8 mouse cellular contexts compared by ENCODE assay signal in the genomic region with DNA sequence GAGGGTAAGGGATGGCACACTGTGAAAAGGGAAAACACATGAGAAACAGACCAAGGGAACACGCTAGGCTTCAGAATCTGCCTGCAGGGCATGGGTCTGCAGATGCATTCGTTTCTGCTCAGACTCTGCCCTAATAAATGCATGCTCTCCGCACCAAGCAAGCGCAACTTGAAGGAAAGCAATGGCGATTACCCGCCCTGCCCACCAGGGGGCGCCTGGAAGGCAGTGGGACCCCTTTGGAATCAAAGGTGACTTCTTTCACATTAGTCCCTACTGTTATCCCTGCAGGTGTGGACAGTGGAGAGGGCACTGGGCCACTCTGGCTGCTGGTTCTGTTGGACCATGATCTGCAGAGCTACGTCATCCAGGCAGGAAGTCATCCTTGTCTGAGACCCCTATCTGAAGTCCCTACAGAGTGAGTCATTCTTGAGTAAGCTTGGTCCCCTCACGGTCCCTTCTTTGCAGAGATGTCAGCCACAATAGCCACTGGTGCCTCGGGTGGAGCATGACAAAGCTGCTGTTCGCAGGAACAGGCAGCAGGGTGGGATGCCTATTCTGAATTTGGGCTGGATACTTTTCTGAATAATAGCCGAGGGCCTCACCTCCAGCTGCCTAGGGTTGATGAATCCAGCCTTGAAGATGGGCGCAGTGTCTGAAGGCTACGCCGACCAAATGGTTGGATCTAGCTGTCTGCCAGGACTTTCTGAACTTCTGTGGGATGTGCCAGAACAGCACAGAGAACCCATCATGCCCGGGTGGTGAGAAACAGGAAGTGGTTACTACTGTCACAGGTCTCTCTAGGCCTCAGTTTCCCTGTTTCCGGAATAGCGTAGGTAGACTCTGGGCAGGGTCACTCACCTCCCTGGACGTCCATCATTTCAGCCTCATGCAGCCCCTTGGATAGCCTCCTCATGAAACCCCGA. TPM values are rescaled to one million over a fixed set of nuclear protein-coding genes. Genes with fewer than 3 reads are reported as not detected.
DNase-seq lines count a peak whose midpoint lies in the region; ATAC-seq and TF ChIP-seq lines count a peak whose summit lies in the region.

No protein-coding gene starts in this region.

- H3K79me2 ChIP-seq in MEL (ENCODE audit: control insufficient read depth, insufficient read depth, low read length, poor library complexity) = no peaks in the 10 kb centered on the region

- H3K36me3 ChIP-seq in MEL (ENCODE audit: control insufficient read depth in 1 of 2, insufficient read depth in 2 of 2, low read length in 2 of 2) = no peaks in the 10 kb centered on the region
- no peaks in the 10 kb centered on the region for H3K36me3 ChIP-seq in hindbrain, postnatal 0 days (ENCODE audit: insufficient read depth, low read length)
- no peaks in the 10 kb centered on the region for H3K36me3 ChIP-seq in lung, embryonic 16.5 days (ENCODE audit: control insufficient read depth, insufficient read depth, low read length)
- H3K36me3 ChIP-seq in stomach, embryonic 16.5 days (ENCODE audit: control insufficient read depth, insufficient read depth, low read length) = no peaks in the 10 kb centered on the region

- no peak for TF ChIP-seq POLR2A in MEL (IDR thresholded peaks at IDR 0.05; ENCODE audit: control insufficient read depth in 1 of 2, insufficient read depth in 1 of 2, low read depth in 1 of 2, low read length in 2 of 2, poor library complexity in 1 of 2)

- H3K27me3 ChIP-seq in MEL (ENCODE audit: control insufficient read depth in 1 of 2, insufficient read depth in 2 of 2, low read length in 2 of 2) = no peaks in the 10 kb centered on the region
- no peaks in the 10 kb centered on the region for H3K27me3 ChIP-seq in hindbrain, postnatal 0 days (ENCODE audit: insufficient read depth, low read length)
- no peaks in the 10 kb centered on the region for H3K27me3 ChIP-seq in lung, embryonic 16.5 days (ENCODE audit: control insufficient read depth, insufficient read depth, low read depth, low read length)
- H3K27me3 ChIP-seq in stomach, embryonic 16.5 days (ENCODE audit: control insufficient read depth, insufficient read depth, low read length) = no peaks in the 10 kb centered on the region

- DNase-seq in layer of hippocampus, postnatal 10 days (ENCODE audit: low spot score in 2 of 2) = peak; percentile 61 to 68
- no peak for DNase-seq in layer of hippocampus, adult 9-11 months
- peak; percentile 67 for DNase-seq in MEL (ENCODE audit: low read depth, low spot score)
- DNase-seq in embryo, embryonic 11 days = peak; percentile 77
- peak; percentile 57 for DNase-seq in hindbrain, postnatal 0 days (ENCODE audit: low spot score)
- no peak for DNase-seq in urinary bladder, adult 2 months (ENCODE audit: low spot score)

- H3K27ac ChIP-seq in MEL (ENCODE audit: control insufficient read depth, low read depth, low read length) = no peak overlapping the region
- H3K27ac ChIP-seq in hindbrain, postnatal 0 days = no peak overlapping the region
- peak overlapping the region; percentile 77 for H3K27ac ChIP-seq in lung, embryonic 16.5 days (ENCODE audit: low read length)
- H3K27ac ChIP-seq in stomach, embryonic 16.5 days (ENCODE audit: low read length) = peak overlapping the region; percentile 77

- 0 out of 2 replicates have a peak, but pooled peaks have one; percentile 24 for ATAC-seq in hindbrain, postnatal 0 days
- no peak for ATAC-seq in lung, embryonic 16.5 days (ENCODE audit: low read depth)
- ATAC-seq in stomach, embryonic 16.5 days (ENCODE audit: insufficient read depth, low FRiP score) = peak; percentile 27; the same call in 1 of the 2 replicates

- H3K9me3 ChIP-seq in MEL (replicated peaks; ENCODE audit: insufficient read depth, low read length) = no peaks in the 10 kb centered on the region
- no peaks in the 10 kb centered on the region for H3K9me3 ChIP-seq in hindbrain, postnatal 0 days (ENCODE audit: low read length)
- no peaks in the 10 kb centered on the region for H3K9me3 ChIP-seq in lung, embryonic 16.5 days (ENCODE audit: control insufficient read depth, low read length)
- H3K9me3 ChIP-seq in stomach, embryonic 16.5 days (replicated peaks; ENCODE audit: control insufficient read depth, low read length) = no peaks in the 10 kb centered on the region

- TF ChIP-seq EP300 in MEL (IDR thresholded peaks at IDR 0.05; ENCODE audit: low read depth in 1 of 2, low read length in 2 of 2) = no peak

- H3K4me2 ChIP-seq in hindbrain, postnatal 0 days (ENCODE audit: low read depth, low read length) = no peak overlapping the region
- no peak overlapping the region for H3K4me2 ChIP-seq in lung, embryonic 16.5 days (ENCODE audit: low read depth, low read length)
- H3K4me2 ChIP-seq in stomach, embryonic 16.5 days (ENCODE audit: low read depth, low read length) = no peak overlapping the region

- H3K4me1 ChIP-seq in MEL (ENCODE audit: control insufficient read depth in 1 of 2, insufficient read depth in 2 of 2, low read length in 2 of 2) = no peaks in the 10 kb centered on the region
- H3K4me1 ChIP-seq in hindbrain, postnatal 0 days (ENCODE audit: insufficient read depth, low read length) = peaks cover 9% of the 10 kb centered on the region; the same call in 1 of the 2 replicates
- H3K4me1 ChIP-seq in lung, embryonic 16.5 days (replicated peaks; ENCODE audit: control insufficient read depth, insufficient read depth, low read length) = peaks cover 27% of the 10 kb centered on the region
- H3K4me1 ChIP-seq in stomach, embryonic 16.5 days (ENCODE audit: control insufficient read depth, insufficient read depth, low read length) = peaks cover 23% of the 10 kb centered on the region

- WGBS in hindbrain, postnatal 0 days = 57% methylated on average over 20 of the region's 20 CpGs
- WGBS in lung, embryonic 16.5 days = 56% methylated on average over 20 of the region's 20 CpGs
- 59% methylated on average over 20 of the region's 20 CpGs for WGBS in stomach, embryonic 16.5 days

- no peak overlapping the region for H3K9ac ChIP-seq in MEL (ENCODE audit: control insufficient read depth, low read depth, low read length, poor library complexity, severe bottlenecking)
- no peak overlapping the region for H3K9ac ChIP-seq in hindbrain, postnatal 0 days (replicated peaks; ENCODE audit: low read length)
- no peak overlapping the region for H3K9ac ChIP-seq in lung, embryonic 16.5 days (ENCODE audit: low read length)
- no peak overlapping the region for H3K9ac ChIP-seq in stomach, embryonic 16.5 days (ENCODE audit: low read length)

- H3K4me3 ChIP-seq in MEL (ENCODE audit: control insufficient read depth in 1 of 2, insufficient read depth in 1 of 2, low read depth in 2 of 2, low read length in 2 of 2) = no peak overlapping the region
- H3K4me3 ChIP-seq in hindbrain, postnatal 0 days (ENCODE audit: low read length) = no peak overlapping the region
- H3K4me3 ChIP-seq in lung, embryonic 16.5 days (ENCODE audit: low read length) = no peak overlapping the region
- no peak overlapping the region for H3K4me3 ChIP-seq in stomach, embryonic 16.5 days (replicated peaks; ENCODE audit: low read length)

- TF ChIP-seq RAD21 in MEL (IDR thresholded peaks at IDR 0.05; ENCODE audit: low read depth, low read length) = peak; percentile 62

- TF ChIP-seq CTCF in MEL (IDR thresholded peaks at IDR 0.05 in 2 of 3, conservative IDR thresholded peaks at IDR 0.05 in 1 of 3; ENCODE audit: control insufficient read depth in 1 of 3, insufficient read depth in 1 of 3, low read depth in 2 of 3, low read length in 3 of 3, poor library complexity in 1 of 3, severe bottlenecking in 1 of 3) = peak; percentile 93 to 97 (median 97)
- peak; percentile 86 for TF ChIP-seq CTCF in hindbrain, postnatal 0 days (IDR thresholded peaks at IDR 0.05; ENCODE audit: low read depth)

TF ChIP-seq in MEL, 35 proteins besides CTCF, POLR2A, EP300 and RAD21:
- peak; percentile 66 for TF ChIP-seq ZC3H11A (IDR thresholded peaks at IDR 0.05; ENCODE audit: low read depth, low read length)
- no peak for TF ChIP-seq TBP (IDR thresholded peaks at IDR 0.05; ENCODE audit: low read depth, low read length)
- peak; percentile 94 for TF ChIP-seq SMC3 (IDR thresholded peaks at IDR 0.05; ENCODE audit: low read depth, low read length)

RNA-seq across cellular contexts. Expression of gene Ppif, which starts 32.5 kb away (rescaled TPM):
- 10 to 100 TPM; 25.4 to 26.7 TPM for total RNA-seq in layer of hippocampus, postnatal 10 days (2021)
- total RNA-seq in MEL (2012; rRNA removed) = 56.3 and 71.0 TPM in 2 replicates
- 100 to 1,000 TPM; 127 to 128 TPM for polyA plus RNA-seq in MEL (2012; ENCODE audit: insufficient read depth in 1 of 2, insufficient read length in 2 of 2, low read depth in 1 of 2, low replicate concordance in 2 of 2, missing spikeins in 1 of 2)
- total RNA-seq in hindbrain, postnatal 0 days (2014; rRNA removed) = 55.3 and 55.4 TPM in 2 replicates
- 46.1 and 46.7 TPM in 2 replicates for polyA plus RNA-seq in hindbrain, postnatal 0 days (2015; fragmentation: Nextera tagmentation; extraction: Ambion mirVana)
- 25.6 and 29.9 TPM in 2 replicates for polyA plus RNA-seq in lung, embryonic 16.5 days (2015; fragmentation: Nextera tagmentation; extraction: Ambion mirVana)
- 47.7 and 69.3 TPM in 2 replicates for polyA plus RNA-seq in stomach, embryonic 16.5 days (2015; fragmentation: Nextera tagmentation; extraction: Ambion mirVana)
- polyA plus RNA-seq in urinary bladder, adult 2 months (2012; rRNA removed) = 21.2 and 27.2 TPM in 2 replicates

RNA-seq across cellular contexts. Expression of gene Zcchc24, which starts 42.4 kb away (rescaled TPM):
- 10 to 100 TPM; 52.0 to 55.7 TPM for total RNA-seq in layer of hippocampus, postnatal 10 days (2021)
- 1.8 and 2.3 TPM in 2 replicates for total RNA-seq in MEL (2012; rRNA removed)
- 1 to 10 TPM in 1 of 2 experiments, not detected in 1; 8.7 TPM for polyA plus RNA-seq in MEL (2012; ENCODE audit: insufficient read depth in 1 of 2, insufficient read length in 2 of 2, low read depth in 1 of 2, low replicate concordance in 2 of 2, missing spikeins in 1 of 2)
- 34.4 and 39.3 TPM in 2 replicates for total RNA-seq in hindbrain, postnatal 0 days (2014; rRNA removed)
- 19.7 and 20.4 TPM in 2 replicates for polyA plus RNA-seq in hindbrain, postnatal 0 days (2015; fragmentation: Nextera tagmentation; extraction: Ambion mirVana)
- polyA plus RNA-seq in lung, embryonic 16.5 days (2015; fragmentation: Nextera tagmentation; extraction: Ambion mirVana) = 12.8 and 14.6 TPM in 2 replicates
- polyA plus RNA-seq in stomach, embryonic 16.5 days (2015; fragmentation: Nextera tagmentation; extraction: Ambion mirVana) = 15.3 and 17.1 TPM in 2 replicates
- 62.1 and 79.7 TPM in 2 replicates for polyA plus RNA-seq in urinary bladder, adult 2 months (2012; rRNA removed)

Comparison
In these comparisons a context has a peak if more than half of its experiments do, and no peak if none do; other contexts are left out.
1. DNase-seq: peak in layer of hippocampus, postnatal 10 days (2 of 2), MEL (single experiment), embryo, embryonic 11 days (single experiment) and hindbrain, postnatal 0 days (single experiment); none in layer of hippocampus, adult 9-11 months (single experiment) and urinary bladder, adult 2 months (single experiment).
2. H3K27ac ChIP-seq: peak in lung, embryonic 16.5 days (single experiment) and stomach, embryonic 16.5 days (single experiment); none in MEL (single experiment) and hindbrain, postnatal 0 days (single experiment).